Mouse (Mus musculus): ENCODE results near the gene Myo1e.

GRCm38 (mm10) chr9:70274071-70274470 is 66.9 kb downstream of the Myo1e start:
- TF ChIP-seq CTCF (IDR thresholded peaks at IDR 0.05) (no peak), EP300 (IDR thresholded peaks at IDR 0.05; ENCODE audit: insufficient read depth, low read depth, low read length) (no peak)
